Comparison of ENCODE assay signal across 15 mouse cellular contexts in genomic region chr5:135822316-135822944, GRCm38 (mm10). TPM values are rescaled to one million over a fixed set of nuclear protein-coding genes. Genes with fewer than 3 reads are reported as not detected.
A peak's percentile ranks its signal among the peaks of the same experiment; 100 is the strongest.
DNase-seq lines count a peak whose midpoint lies in the region; ATAC-seq and TF ChIP-seq lines count a peak whose summit lies in the region.
"Had no signal": no experiment of that assay in that cellular context is flagged by ENCODE, and none has a peak within 500 bp of the region (broad histone marks: within the 10 kb centered on the region; RNA-seq: fewer than 3 reads in every experiment).

No protein-coding gene starts in this region.

- no peak overlapping the region for H3K9ac ChIP-seq in forebrain, embryonic 15.5 days (replicated peaks)
- peak overlapping the region; percentile 18 for H3K9ac ChIP-seq in neural tube, embryonic 15.5 days (replicated peaks)
- H3K9ac ChIP-seq: heart, embryonic 13.5 days; liver, embryonic 13.5 days had no signal

- H3K9me3 ChIP-seq in forebrain, embryonic 15.5 days: no peaks in the 10 kb centered on the region
- H3K9me3 ChIP-seq in neural tube, embryonic 15.5 days (replicated peaks): no peaks in the 10 kb centered on the region
- H3K9me3 ChIP-seq: heart, embryonic 13.5 days; liver, embryonic 13.5 days had no signal

- peaks cover 10% of the 10 kb centered on the region for H3K4me1 ChIP-seq in forebrain, embryonic 15.5 days
- peaks cover 68% of the 10 kb centered on the region for H3K4me1 ChIP-seq in neural tube, embryonic 15.5 days
- H3K4me1 ChIP-seq: heart, embryonic 13.5 days; liver, embryonic 13.5 days had no signal

- 0 out of 2 replicates have a peak, but pooled peaks cover 4% of the 10 kb centered on the region for H3K27me3 ChIP-seq in forebrain, embryonic 15.5 days
- H3K27me3 ChIP-seq in neural tube, embryonic 15.5 days (replicated peaks): no peaks in the 10 kb centered on the region

- H3K36me3 ChIP-seq in forebrain, embryonic 15.5 days: no peaks in the 10 kb centered on the region
- no peaks in the 10 kb centered on the region for H3K36me3 ChIP-seq in neural tube, embryonic 15.5 days
- H3K36me3 ChIP-seq: heart, embryonic 13.5 days; liver, embryonic 13.5 days had no signal

- DNase-seq in layer of hippocampus, adult 2 months (ENCODE audit: low spot score in 2 of 2): no peak
- no peak for DNase-seq in layer of hippocampus, adult 9-10 months (ENCODE audit: low spot score)
- peak; percentile 60 for DNase-seq in mesoderm, embryonic 11.5 days (ENCODE audit: low read depth, low spot score)
- no peak for DNase-seq in heart, adult 8-10 months (ENCODE audit: low spot score)
- no peak for DNase-seq in lung, postnatal 14 days
- DNase-seq in kidney, adult 9 months: no peak
- DNase-seq: cerebellum, adult 9-11 months; kidney, adult 2 months; liver, embryonic 13.5 days; thymus, postnatal 4 days had no signal

- peak overlapping the region; percentile 74 for H3K27ac ChIP-seq in layer of hippocampus, adult 2 months
- H3K27ac ChIP-seq in forebrain, embryonic 15.5 days (replicated peaks): peak overlapping the region; percentile 73
- H3K27ac ChIP-seq in neural tube, embryonic 15.5 days (replicated peaks): peak overlapping the region; percentile 86
- H3K27ac ChIP-seq: heart, embryonic 13.5 days; liver, embryonic 13.5 days had no signal

- H3K4me3 ChIP-seq in layer of hippocampus, adult 2 months: no peak overlapping the region
- H3K4me3 ChIP-seq in forebrain, embryonic 15.5 days: no peak overlapping the region
- no peak overlapping the region for H3K4me3 ChIP-seq in neural tube, embryonic 15.5 days (replicated peaks)
- H3K4me3 ChIP-seq: heart, embryonic 13.5 days; liver, embryonic 13.5 days had no signal

- 22% methylated on average over 7 of the region's 7 CpGs for WGBS in forebrain, embryonic 15.5 days
- WGBS in neural tube, embryonic 15.5 days: 12% methylated on average over 7 of the region's 7 CpGs

- TF ChIP-seq CTCF in layer of hippocampus, adult 2 months (conservative IDR thresholded peaks at IDR 0.05): no peak

- no peak overlapping the region for H3K4me2 ChIP-seq in forebrain, embryonic 15.5 days (replicated peaks)
- peak overlapping the region; percentile 37 for H3K4me2 ChIP-seq in neural tube, embryonic 15.5 days
- H3K4me2 ChIP-seq: heart, embryonic 13.5 days; liver, embryonic 13.5 days had no signal

- peak; percentile 55; the same call in 1 of the 2 replicates for ATAC-seq in forebrain, embryonic 15.5 days (replicated peaks)
- peak; percentile 81 for ATAC-seq in neural tube, embryonic 15.5 days (ENCODE audit: low FRiP score)

RNA-seq across cellular contexts. Expression of gene Srrm3, which starts 15.7 kb away (rescaled TPM):
- total RNA-seq in layer of hippocampus, adult 2 months (2021): 10 to 100 TPM; 80.9 to 81.4 TPM
- 56.0 and 61.2 TPM in 2 replicates for polyA plus RNA-seq in forebrain, embryonic 15.5 days (2015; fragmentation: Nextera tagmentation; extraction: Ambion mirVana)
- polyA plus RNA-seq in neural tube, embryonic 15.5 days (2015; fragmentation: Nextera tagmentation; extraction: Ambion mirVana): 65.5 and 87.3 TPM in 2 replicates
- not detected for total RNA-seq in heart, adult 8-10 months (2022)
- total RNA-seq: megakaryocyte progenitor cell, adult 5-6 weeks; MEL had no signal
- polyA plus RNA-seq: liver, embryonic 13.5 days had no signal

RNA-seq across cellular contexts. Expression of gene Mdh2, which starts 44.1 kb away (rescaled TPM):
- total RNA-seq in layer of hippocampus, adult 2 months (2021): 100 to 1,000 TPM; 382 to 388 TPM
- 554 and 557 TPM in 2 replicates for polyA plus RNA-seq in forebrain, embryonic 15.5 days (2015; fragmentation: Nextera tagmentation; extraction: Ambion mirVana)
- polyA plus RNA-seq in neural tube, embryonic 15.5 days (2015; fragmentation: Nextera tagmentation; extraction: Ambion mirVana): 658 and 665 TPM in 2 replicates
- total RNA-seq in heart, adult 8-10 months (2022): 1,000 to 10,000 TPM; 1,906 to 1,974 (median 1,950) TPM

RNA-seq across cellular contexts. Expression of gene Styxl1, which starts 44.2 kb away (rescaled TPM):
- not detected for total RNA-seq in layer of hippocampus, adult 2 months (2021)
- 0.34 TPM in 2 replicates for polyA plus RNA-seq in forebrain, embryonic 15.5 days (2015; fragmentation: Nextera tagmentation; extraction: Ambion mirVana)
- polyA plus RNA-seq in neural tube, embryonic 15.5 days (2015; fragmentation: Nextera tagmentation; extraction: Ambion mirVana): 0.36 and 0.88 TPM in 2 replicates
- total RNA-seq in heart, adult 8-10 months (2022): not detected
- total RNA-seq: megakaryocyte progenitor cell, adult 5-6 weeks; MEL had no signal
- polyA plus RNA-seq: heart, embryonic 13.5 days; liver, embryonic 13.5 days had no signal

Comparison
In these comparisons a context has a peak if more than half of its experiments do, and no peak if none do; other contexts are left out.
1. RNA of gene Srrm3, which starts 15.7 kb away (total RNA-seq): 80.9 to 81.4 TPM in layer of hippocampus, adult 2 months; not detected in heart, adult 8-10 months; every median in the first group is over 10 times any median in the second.
2. RNA of gene Mdh2, which starts 44.1 kb away (total RNA-seq): 1,906 to 1,974 TPM in heart, adult 8-10 months; 382 to 388 TPM in layer of hippocampus, adult 2 months; every median in the first group is over 4 times any median in the second.
3. Peak in every context shown above with its lines, with median percentiles within 50 percentile points of each other: H3K27ac ChIP-seq.